Mouse (Mus musculus): ENCODE measurements around the gene Gxylt1.
"Not testable (repeated sequence)": the region's sequence is repeated elsewhere in the genome, so short reads cannot be mapped to it uniquely, and the experiment has no call there.

The Gxylt1 gene

DNA sequence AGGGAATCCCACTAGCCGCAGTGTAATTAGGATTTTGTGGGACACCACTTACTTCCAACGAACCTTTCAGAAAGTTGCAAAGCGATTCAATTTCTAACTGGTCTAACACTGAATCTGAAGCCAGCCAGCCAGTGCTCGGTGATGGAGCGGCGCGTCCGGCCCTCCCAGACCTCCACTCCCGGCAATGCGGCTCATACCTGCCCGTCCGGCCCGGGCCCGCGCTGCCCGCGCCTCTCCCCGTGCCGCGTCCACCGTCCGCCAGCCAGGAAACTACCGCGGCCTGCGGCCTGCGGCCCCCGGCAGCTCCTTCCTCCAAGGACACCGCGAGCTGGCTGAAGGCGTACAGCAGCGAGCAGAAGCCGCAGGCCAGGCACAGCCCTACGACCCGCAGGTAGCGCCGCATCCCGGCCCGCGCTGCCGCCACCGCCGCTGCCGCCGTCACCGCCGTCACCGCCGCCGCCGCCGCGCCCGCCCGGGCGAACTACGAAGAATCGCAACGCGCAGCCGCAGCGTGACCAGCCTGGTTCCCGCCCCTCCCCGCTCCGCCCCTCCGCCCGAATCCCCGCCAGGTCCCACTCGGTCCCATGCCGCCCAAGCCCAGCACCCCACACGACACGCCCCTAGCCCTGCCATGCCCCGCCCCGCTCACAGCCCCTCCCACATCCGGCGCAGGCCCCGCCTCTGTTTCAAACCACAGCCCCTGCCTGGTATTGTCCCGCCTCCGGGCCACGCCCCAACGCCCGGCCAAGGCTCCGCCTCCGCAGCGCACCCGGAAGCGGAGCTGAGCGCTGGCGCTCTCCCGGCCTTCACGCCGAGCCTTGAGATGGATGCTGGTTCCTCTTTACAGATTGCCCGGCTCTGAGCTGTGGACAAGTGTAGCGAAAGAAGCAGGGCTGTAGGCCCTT lies at the start of gene Gxylt1:
Gxylt1 (minus strand) TSS at position 501 of the 905 bp plus-strand sequence.
- CTCF ChIA-PET: no interaction called here

DNA sequence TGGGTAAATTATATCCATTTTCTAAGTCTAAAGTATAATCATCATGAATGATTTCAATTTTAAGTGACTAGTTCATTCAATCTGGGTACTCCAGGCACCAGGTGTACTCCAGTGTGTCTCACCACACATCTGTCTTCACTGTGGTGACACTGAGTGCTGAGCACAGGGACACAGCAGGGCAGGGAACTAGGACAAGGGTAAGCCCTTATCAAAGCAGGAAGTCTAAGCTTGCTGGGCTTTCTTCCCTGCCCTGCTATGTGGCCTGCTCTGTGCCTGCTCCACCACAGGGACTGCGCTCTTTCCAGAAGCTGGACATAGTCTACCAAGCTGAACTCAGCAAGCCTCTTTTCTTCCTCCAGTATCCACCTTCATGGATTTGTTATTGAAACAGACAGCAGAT lies 43.8 kb upstream of the Gxylt1 start:
- CTCF ChIA-PET: no interaction called here

DNA sequence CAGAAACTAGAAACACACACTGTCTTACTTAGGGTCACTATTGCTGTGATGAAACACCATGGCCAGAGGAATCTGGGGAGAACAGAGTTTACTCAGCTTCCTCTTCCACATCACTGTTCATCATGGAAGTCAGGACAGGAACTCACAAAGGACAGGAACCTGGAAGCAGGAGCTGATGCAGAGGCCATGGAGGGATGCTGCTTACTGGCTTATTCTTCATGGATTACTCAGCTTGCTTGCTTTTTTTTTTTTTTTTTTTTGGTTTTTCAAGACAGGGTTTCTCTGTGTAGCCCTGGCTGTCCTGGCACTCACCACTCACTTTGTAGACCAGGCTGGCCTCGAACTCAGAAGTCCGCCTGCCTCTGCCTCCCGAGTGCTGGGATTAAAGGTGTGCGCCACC lies 35.3 kb upstream of the Gxylt1 start:
- CTCF ChIA-PET: not testable (repeated sequence)

GRCm38 (mm10) chr15:93298197-93298596 lies 23.2 kb upstream of the Gxylt1 start:
- CTCF ChIA-PET: no interaction called here

DNA sequence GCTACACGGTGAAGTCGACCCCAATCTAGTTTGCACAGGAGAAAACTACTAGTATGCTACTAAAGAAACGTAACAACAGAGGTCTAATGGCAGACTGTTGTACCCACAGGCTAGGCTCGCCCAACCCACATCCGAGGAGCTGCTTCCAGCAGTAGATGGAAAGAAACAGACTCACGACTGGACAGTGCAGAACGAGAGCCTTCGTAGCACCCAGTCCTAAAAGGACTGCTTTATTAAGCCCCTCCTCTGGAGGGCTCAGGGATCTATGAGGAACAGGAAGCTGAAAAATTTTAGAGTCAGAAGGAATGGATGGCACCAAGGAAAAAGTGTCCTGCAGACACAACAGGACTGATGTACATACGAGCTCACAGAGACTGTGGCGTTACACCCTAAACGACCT lies 19.5 kb upstream of the Gxylt1 start:
- CTCF ChIA-PET: no interaction called here

DNA sequence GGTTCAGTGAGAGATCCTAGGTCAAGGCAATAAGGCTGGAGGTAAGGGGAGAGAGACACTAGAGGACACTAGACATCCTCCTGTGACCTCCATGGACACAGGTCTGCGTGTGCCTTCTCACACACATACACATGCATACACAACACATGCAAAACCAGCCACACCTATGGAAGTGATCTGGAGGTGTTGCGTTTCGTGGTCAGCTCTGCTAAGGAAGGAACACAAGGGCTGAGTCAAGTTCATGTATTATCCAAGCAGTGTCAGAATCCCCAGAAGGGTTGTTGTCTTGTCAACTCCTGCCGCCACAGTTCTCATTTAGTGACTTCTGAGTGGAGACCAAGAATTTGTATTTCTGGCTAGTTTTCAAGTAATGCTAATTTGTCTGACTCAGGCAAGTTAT lies 13.3 kb upstream of the Gxylt1 start:
- CTCF ChIA-PET: no interaction called here

DNA sequence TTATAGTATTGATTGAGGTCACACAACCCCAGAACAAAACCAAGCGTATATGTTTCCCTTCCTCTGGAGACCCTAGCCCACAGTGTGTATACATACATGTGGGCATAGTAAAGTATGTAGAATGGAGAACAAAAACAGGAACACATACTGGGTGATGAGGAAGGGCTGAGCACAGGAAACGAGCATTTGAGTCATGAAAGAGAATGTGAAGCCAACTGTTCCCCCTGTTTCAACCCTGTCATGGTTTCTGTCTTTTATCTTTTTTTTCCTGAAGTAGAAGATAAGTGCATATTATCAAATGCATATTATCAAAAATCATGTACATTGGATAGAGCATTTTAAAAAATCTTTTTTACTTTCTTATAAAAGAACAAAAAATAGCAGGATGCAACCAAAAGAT lies 12.6 kb upstream of the Gxylt1 start:
- CTCF ChIA-PET: no interaction called here

DNA sequence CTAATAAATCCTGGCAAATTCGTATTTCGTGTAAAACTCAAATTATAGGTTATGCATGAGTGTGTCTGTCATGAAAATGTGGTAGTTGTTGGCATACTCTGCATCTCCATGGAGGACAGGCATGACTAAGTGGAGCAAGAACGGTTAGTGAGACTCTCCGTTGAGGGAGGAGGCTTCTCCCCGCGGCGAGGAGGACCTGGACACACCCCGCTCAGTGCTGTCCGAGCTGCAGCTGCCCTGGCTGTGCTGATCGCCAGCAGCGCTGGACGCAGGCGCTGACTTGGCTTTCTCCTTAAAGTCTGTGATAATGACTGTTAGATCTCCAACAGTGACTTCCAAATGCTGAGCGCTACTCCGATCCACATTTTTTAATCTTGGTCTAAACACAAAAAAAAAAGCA lies 10.3 kb upstream of the Gxylt1 start:
- CTCF ChIA-PET: no interaction called here

DNA sequence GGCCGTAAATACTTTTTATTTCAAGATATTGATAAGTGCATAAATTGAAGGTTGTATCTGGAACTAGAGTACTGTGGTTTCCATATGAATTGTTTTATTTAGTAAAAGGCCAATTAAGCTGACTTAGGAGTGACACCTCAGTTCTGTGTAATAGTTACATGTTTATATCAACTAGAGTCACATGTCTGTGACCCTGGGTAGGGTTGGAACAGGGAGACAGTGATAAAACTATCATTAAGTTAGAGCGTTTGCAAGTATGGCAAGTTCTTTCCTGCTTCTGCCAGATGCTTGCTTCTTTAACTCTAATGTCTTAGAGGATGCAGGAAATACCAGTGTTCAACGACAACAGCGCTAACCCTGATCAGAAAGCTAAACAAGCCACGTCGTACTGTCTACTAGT lies 9.3 kb upstream of the Gxylt1 start:
- CTCF ChIA-PET: no interaction called here

DNA sequence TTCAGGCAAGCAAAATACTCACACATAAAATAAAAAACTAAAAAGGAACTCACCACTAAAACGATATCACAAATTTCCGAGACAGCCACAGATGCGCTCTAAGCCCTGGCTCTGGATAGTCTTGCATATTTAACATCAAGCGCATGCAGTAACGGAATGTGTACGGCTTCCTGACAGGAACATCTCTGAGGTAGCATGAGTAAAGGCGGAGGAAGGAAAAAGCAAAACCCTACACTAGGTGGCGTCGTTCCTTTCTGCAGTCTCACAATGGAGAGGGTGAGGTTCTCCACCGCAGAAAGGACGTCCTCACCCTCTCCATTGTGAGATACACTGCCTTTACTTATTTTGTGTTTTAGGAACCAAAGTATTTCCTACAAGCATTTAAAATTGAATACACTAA lies 8.4 kb upstream of the Gxylt1 start:
- CTCF ChIA-PET: no interaction called here

DNA sequence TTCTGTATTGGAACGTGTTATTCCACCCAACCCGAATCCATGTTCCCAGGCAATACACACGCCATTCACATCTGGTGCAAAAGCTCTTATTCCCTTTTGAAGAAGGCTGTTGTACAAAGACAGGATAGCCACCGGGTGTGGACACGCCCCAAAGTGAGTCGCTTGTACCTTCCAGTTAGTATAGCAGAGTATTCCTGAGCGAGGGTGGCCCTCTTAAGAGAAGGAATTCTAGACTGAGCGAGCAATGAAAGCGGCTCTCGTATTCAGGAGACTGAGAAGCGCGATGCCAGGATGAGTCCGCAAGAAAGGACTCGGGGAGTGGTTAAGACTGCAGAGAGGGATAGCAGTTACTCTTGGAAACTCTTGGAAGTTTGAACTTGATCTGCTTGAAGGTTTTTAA lies 1.3 kb upstream of the Gxylt1 start:
- CTCF ChIA-PET: no interaction called here

- CTCF ChIA-PET: no interaction called here
These were observed 644 bp upstream of the Gxylt1 start for GRCm38 (mm10) chr15:93275623-93276022.

DNA sequence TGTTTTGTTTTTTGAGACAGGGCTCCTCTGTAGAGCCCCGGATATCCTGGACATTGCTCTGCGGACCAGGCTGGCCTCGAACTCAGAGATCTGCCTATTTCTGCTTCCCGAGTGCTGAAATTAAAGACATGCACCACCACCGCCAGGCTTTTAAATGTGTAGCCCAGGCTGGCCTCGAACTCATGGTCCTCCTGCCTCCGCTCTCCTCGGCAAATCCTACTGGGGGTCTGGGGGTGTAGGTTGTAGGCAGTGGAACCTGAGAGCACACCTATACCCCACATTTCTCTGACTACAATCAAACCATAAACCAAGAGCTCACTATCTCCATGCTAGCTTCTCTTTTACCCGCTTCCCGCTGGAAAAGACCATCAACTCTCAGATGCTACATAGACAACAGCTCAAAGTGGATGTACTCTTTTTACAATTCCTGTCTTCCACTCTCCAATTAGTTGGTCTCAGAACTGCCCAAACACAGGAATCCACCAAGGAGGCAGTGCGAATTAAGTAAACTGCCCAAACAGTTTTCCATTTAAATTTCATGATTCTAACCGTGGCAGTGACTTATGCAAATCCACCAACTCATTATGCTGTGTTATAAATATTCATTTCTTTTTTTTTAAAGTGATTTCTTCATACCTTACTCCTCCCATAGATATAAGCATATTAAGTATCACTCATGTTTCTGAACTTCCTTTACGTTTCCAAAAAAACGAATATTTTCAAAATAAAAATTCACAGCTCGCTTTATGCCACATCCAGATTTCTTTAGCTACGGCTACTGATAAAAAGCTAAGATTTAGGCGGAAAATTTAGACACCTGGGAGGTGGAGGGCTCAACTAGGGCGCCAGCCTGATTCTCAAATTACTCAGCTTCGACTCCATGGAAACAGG lies 946 bp downstream of the Gxylt1 start:
- CTCF ChIA-PET: no interaction called here

DNA sequence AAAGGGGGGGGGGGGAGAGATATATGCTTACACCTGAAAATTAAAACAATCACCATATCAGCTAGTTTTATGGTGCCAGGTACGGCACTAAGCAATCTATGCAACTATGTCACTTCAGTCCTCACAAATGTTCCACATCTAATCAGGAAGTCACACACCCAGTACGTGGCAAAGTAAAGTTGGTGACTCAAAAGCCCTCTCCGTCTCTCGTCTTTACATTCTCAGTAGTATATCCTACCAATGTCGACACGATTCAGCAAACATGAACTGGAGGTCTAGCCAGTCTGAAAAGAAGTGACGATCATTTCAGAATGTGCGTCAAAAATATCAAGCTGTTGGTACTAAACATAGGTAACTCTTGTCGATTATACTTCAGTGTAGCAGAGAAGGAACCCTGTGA lies 2.0 kb downstream of the Gxylt1 start:
- CTCF ChIA-PET: no interaction called here

- CTCF ChIA-PET: no interaction called here
These were observed 4.6 kb downstream of the Gxylt1 start for GRCm38 (mm10) chr15:93270289-93270855.

DNA sequence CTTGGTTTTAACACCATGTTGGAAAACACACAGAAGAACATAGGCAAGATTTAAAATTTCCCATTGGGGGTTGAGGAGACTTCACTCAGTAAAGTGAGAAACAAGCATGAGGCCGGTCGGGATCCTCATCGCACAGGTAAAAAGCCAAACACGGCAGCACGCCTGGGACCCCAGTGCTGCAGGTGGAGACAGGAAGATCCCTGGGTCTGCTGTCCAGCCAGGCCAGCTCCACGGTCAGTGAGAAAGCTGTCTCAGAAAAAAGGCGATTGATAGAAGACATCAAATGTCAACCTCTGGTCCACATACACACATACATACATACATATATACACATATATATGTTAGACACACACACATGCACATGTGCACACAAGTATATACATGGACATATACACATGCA lies 5.4 kb downstream of the Gxylt1 start:
- CTCF ChIA-PET: no interaction called here

- CTCF ChIA-PET: interaction anchor here (0.6 kb wide), 1 partner anchor 147 kb away, joined by 3 read pairs; no protein-coding TSS in a partner anchor
These were observed 7.0 kb downstream of the Gxylt1 start for GRCm38 (mm10) chr15:93268001-93268400.

DNA sequence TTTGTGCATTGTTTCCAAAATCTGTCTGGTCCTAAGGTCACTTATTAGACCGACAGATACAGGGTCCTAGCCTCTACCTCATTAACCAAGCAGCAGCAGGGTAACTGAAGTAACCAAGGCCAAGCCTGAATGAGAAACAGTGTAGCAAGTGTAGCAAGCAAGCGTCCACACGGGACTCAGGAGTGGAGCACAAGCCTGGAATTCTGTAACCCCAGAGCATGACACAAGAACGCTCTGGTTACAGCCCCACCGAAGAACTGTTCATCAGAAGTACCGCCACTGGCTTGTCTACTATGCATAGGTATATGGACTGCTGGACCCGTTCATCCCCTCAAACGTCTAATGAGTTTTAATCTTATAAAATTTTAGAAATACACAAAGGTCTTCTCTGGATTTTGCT lies 7.5 kb downstream of the Gxylt1 start:
- CTCF ChIA-PET: interaction anchor here (0.6 kb wide), 1 partner anchor 147 kb away, joined by 3 read pairs; no protein-coding TSS in a partner anchor

DNA sequence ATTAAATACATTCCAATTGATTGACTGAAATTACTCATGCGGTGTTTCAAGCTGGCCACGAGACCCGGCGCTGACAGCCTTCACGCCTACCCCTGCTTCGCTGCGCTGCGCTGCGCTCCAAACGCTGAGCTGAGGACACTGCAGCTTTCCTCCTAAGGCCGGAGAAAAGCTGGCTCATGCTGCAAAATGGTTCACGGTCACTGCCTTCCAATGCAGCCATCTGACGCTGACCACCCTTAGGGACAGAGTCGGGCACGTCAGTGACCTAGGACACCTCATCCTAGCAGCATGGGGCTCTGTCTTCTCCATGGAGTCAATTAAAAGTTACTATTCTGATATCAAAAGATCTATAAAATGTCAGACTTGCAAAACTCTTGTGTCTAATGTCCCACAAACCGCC lies 8.6 kb downstream of the Gxylt1 start:
- CTCF ChIA-PET: no interaction called here

DNA sequence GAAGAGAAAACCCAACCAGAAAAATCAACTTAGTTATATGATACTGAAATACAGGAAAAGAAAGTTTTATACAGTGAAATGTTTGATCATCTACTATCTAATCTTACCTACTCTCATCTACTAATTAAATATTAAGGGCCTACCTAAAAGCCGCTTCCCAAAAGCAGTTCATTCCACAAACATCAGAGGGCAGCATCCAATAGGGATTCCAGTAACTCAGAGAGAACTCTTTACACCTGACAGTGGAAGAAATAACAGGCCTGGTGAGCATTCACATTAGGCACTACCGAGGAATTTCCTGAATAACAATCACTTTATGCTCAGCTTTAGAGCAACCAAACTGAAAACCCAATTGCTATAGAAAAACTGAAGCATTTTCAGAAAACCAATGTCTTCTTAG lies 9.3 kb downstream of the Gxylt1 start:
- CTCF ChIA-PET: no interaction called here

DNA sequence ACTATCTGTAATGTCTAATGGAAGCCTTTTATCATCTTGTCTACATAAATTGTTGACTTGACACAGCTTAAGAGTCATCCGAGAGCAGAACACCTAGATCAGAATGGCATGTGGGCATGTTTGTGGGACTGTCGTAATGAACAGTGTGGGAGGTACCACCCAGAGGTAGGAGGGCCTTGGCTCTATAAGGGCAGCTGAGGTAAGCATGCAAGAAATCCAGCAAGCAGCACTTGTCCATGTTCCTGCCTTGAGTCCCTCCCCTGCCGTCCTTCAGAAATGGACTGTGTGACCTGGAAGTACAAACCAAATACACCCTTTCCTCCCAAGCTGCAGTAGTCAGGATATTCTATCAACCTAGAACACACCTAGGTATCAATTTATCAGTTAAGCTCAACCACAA lies 9.7 kb downstream of the Gxylt1 start:
- CTCF ChIA-PET: no interaction called here

- CTCF ChIA-PET: no interaction called here
These were observed 10.8 kb downstream of the Gxylt1 start for GRCm38 (mm10) chr15:93264221-93264620.

DNA sequence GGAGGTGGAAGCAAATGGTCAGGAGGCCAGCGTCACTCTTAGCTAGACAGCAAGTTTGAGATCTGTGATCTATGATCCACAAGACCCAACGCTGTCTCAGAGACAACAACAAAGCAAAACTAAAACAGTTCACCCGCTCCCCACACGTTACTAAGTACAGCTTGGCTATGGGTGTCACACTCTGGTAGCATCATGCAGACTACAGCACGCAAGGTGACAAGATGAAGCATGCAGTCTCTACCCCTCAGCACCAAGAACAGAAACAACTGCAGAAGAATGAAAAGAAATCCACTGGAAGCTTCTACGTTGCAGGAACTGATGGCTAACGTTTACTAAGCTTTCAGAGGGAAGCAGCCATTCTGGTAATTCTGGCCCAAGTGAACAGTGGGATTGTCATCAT lies 11.4 kb downstream of the Gxylt1 start:
- CTCF ChIA-PET: interaction anchor here (0.6 to 0.8 kb wide), 2 partner anchors 10 to 260 kb away, joined by 3 read pairs; no protein-coding TSS in a partner anchor
